Mouse (Mus musculus): ENCODE measurements around the gene Fam129a. TPM values are rescaled to one million over a fixed set of nuclear protein-coding genes. Genes with fewer than 3 reads are reported as not detected.
A peak's percentile ranks its signal among the peaks of the same experiment; 100 is the strongest.

Fam129a gene
- total RNA-seq (2021) = 10 to 100 TPM; 12.9 to 19.3 TPM

DNA sequence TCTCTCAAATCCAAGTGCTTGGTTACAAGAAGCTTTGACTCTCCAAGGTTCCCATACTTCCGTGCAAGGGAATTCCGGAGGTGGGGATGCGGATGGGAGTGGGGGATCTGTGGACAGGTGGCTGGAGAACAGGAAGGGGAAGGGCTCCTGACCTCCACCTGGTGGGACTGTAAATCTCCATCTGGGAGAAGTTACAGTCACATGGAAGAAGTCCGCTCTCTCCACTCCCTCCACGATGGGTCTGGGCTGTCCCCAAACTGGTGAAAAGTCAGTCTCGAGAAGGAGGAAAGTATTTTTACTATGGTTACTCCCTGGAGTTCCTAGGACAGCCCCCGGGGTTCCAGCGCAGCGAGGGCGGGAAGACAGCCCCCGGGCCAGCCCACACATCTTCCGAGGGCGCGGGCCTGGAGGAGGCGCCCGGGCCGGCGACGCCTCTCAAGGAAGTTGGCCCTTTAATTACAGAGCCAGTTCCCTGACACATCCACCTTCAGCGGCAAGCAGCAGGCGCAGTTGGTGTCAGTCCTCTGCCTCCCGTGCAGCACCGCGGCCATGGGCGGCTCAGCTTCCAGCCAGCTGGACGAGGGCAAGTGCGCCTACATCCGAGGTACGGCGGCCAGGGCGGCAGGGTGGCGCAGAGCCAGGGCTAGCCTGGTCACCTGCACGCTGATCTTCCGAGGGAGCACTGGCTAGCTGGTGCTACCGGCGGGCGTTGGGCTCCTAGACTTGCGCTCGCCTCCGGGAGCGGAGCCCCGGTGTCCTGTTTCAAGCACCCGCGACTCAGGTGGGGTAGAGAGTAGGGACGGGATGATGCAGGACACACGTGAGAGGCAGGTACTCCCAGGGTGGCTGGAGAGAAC is at the start of gene Fam129a:
TSS of gene Fam129a (plus strand) at position 206 of the 857 bp plus-strand sequence.
- intact Hi-C loops (cut with DNase I) = loop anchor here (5.0 kb wide), 1 partner anchor 36 kb away; no protein-coding TSS in a partner anchor
- peak; percentile 66 for DNase-seq (ENCODE audit: low spot score)

DNA sequence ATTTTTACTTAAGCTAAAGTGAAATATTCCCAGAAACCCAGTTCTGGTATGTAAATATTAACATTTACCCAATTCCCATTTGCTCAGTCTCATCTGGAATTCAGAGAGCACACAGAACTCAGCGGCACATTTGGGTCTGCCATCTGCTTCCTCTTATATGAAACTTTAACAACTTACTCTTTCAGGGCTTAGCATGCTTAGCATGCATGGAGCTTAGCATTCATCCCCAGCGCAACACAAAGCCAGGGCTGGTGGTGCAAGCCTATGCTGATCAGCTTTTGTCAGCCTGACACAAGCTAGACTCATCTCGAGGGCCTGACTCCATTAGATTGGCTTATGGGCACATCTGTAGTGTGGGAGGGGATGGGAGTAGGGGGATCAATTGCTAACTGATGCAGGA is 44.3 kb upstream of the Fam129a start:
- intact Hi-C loops (cut with DNase I) = no loop called here
- DNase-seq (ENCODE audit: low spot score) = no peak

DNA sequence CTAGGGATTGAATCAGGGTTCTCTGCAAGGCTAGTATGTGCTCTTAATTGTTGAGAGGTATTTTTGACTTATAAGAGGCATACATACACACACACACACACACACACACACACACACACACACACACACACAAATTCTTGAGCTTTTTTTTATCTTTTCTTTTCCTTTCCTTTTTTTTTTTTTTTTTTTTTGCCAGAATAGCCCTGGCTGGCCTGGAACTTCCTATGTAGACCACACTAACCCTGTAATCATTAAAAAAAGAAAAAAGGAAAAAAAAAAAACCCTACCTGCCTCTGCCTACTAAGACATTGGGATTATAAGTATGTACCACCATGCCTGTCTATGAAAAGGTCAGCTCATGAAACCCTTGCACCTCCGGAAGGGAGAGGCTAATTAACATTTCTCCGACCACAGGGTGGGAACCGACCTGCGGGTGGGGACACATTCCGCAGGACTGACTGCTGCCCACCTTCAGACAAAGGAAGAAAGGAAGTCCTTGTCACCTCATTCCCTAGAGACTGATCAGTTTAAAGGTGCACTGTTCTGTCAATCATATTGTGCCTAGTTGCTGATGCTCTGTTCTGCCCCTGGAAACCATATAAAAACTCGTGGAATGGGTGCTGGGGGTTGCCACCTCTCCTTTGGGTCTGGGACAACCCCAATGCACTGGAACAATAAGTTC is 27.0 kb upstream of the Fam129a start:
- intact Hi-C loops (cut with DNase I) = no loop called here
- no peak for DNase-seq (ENCODE audit: low spot score)

DNA sequence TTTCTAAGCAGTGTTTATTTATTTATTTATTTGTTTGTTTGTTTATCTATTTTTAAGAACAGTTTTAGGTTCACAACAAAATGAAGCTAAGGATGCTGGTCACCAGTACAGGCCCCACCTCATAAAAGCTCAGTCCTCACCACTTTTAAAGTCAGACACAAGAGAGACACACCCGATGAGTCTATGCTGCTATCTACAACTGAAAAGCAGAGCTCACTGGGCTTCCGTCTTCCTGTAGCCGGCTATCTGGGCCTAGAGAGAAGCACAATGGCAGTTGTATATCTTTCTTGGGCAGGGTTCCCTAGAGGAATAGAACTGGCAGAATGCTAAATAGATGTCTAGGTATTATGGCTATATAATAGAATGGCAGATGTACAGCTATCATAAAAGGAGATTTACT is 26.4 kb upstream of the Fam129a start:
- DNase-seq (ENCODE audit: low spot score) = no peak
- intact Hi-C loops (cut with DNase I) = no loop called here

DNA sequence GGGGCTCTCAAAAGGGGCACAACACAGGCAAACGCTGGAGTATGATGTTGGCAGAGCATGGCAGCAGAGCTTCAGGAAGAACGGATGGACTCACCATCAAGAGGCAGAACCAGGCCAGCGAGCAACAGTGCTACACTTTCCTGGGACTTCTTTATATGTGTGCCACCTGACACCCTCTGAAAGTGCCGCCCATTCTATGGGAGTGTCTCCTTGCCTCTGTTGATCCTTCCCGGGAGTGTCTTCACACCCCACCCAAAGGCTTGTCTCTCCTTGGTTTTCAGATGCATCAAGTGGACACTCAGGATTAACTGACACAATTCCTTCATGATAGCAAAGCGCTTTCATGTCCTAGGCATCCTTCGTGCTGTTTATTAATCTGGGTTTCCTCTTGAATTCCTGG is 25.4 kb upstream of the Fam129a start:
- intact Hi-C loops (cut with DNase I) = no loop called here
- no peak for DNase-seq (ENCODE audit: low spot score)

DNA sequence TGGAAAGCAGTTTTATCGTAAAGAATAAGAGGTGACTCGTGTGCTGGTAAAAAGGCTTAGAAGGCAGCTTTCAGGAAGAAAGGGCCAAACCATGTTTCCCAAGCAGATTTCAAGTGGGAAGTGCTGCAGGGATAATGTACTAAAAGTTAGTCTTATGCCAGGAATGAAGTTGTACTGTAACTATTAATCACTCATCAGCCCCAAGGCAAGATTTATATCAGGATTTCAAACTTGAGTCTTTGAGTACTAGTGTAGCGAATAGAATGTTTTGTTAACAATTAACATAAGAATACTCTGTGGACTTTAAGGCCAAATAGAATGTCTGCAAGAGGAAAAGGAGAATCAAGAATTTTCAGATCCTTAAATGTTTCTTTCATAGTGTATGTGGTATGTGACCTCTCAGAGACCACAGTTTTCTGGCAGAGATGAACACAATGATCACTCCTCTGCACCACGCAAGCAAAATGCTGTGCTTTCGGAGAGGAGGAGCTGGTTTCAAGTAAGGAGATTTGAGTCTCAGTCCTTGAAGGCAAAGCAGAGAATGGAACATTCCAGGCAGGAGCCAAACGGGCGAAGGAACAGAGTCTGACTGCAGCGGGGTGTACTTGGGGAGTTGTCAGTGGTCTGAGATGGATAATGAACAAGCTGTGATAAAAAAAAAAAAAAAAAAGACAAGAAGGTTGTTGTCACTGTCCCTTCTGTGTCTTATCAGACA is 21.9 kb upstream of the Fam129a start:
- intact Hi-C loops (cut with DNase I) = no loop called here

DNA sequence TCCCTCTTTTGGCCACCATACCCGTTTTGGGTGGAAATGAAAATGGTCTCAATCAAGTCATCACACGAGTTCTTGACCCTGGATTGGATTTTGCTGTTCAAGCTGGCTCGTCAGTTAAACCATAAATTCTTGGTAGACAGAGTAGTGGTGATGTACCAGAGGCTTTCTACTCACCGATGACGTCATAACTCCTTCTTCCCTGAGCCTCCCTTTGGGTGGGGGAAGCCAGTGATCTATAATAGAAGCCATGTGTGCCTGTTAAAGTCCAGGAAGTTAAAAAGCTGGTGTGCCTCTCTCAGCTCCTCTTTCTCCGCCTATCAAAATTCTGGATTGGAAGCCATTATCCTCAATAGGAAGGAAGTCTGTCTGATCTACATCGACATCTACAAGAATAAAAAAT is 21.2 kb upstream of the Fam129a start:
- no peak for DNase-seq (ENCODE audit: low spot score)
- intact Hi-C loops (cut with DNase I) = no loop called here

More for the DNA sequence above, 21.9 kb upstream of the Fam129a start:
- no peak for DNase-seq (ENCODE audit: low spot score)

DNA sequence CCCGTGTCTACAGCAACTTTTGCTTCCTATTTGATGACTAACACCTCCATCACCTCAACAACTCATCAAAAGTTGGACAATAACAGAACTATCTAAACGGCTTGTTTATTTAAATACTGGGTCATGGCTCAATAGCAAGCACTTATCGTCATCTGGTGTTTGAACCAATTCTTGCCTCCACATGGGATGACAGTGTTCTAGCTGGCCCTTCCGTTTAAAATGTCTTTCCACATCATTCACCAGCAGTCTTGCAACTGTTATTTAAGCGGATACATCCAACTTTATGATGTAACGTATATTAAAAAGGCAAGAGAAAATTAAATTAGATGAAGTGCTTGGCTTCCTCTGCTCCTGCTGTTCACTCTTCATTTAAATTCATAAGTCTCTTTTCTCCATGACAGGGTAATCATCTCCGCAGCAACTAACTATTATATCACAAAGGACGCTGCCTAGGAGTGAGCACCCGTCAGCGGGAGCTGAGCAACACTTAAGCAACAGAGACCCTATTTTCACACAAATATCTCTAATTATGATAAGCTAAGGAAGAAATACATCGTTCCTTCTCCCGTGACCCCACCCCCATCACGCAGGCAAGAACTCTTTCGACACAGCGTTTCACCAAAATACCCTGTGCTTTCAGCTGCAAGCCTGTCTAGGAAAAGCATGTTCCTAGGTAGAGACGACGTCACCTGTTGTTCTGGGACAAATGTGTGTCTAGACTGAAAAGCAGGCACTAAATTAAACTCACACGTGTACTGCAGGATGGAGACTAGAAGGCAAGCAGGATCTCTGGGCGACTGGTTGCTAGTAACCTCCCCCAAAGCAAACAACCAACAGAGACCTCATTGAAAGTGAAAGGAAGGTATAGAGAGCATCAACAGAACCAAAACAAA is 20.2 kb upstream of the Fam129a start:
- intact Hi-C loops (cut with DNase I) = no loop called here

DNA sequence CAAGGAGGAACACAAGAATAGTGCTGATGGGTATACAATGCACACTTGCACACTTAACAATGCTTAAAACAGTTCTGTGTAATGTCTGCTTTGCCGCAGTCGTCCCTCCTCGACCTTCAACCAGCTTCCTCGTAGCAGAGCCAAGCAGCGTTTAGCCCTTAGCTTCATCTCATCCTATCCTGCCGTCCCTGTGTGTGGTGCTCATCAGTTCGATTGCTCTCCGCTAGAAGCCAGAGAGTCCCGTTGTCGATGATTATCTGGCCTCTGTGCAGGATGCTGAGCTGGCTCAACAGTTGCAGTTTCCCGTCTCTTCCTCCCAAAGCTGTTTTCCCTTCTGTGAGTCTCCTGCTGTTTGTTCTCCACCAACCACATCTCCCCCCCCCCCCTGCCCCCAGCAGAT is 10.4 kb upstream of the Fam129a start:
- intact Hi-C loops (cut with DNase I) = no loop called here
- no peak for DNase-seq (ENCODE audit: low spot score)

More for the DNA sequence above, 20.2 kb upstream of the Fam129a start:
- DNase-seq (ENCODE audit: low spot score) = no peak

DNA sequence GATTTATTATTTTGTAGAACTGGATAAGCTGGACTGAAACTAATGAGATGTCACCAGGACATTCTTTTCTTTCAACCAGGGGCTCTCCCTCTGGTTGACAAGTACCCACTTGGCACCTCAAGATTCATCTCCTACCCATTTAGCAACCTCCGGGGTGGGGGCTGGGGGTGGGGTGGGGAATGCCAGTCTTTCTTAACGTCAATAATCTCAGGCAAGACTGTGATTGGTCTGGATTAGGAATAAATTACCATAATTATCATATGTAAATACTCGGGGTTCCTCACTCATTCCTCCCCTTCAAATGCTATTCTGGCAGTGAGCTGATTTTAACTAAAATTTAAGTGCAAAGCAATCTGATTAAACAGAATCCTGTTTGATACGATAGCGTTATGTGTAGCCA is 7.6 kb upstream of the Fam129a start:
- intact Hi-C loops (cut with DNase I) = no loop called here
- DNase-seq (ENCODE audit: low spot score) = no peak

DNA sequence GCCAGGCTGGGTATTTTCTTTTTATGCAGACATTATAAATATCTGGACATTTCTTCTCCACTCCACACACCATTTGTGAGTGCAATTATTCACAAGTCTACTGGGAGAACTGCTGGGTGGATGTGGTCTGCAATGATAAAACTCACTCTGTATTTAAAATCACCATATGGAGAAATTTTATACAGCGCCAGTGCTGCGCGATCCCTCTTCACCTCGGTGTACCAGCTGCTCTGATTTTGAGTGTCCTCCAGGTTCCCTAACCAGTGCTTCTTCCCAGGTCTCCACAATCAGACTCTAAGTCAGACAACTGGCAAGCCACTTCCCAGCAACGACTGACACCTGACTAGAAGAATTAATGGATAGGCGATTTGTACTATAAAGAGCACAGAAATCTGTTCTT is 7.1 kb upstream of the Fam129a start:
- intact Hi-C loops (cut with DNase I) = loop anchor here (1.0 kb wide), 1 partner anchor 142 kb away; no protein-coding TSS in a partner anchor

DNA sequence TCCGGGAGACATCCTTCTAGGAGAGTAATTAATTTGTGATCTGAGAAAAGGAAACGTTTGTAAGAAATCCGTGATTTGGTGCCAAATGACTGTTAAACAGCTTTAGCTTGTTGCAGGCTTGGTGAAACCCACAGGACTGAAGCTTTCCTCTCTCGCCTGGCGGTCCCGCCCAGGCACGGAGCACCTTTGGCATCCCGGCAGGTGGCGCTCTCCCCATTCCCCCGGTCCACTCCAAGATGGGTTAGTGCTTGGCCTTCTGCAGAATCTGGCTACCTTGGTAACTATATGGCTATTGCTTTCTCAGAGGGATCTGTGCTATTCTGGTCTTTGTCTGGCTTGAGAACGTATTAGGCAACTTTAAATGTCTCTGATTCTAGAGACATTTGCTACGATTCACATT is 6.6 kb upstream of the Fam129a start:
- DNase-seq (ENCODE audit: low spot score) = peak; percentile 61
- intact Hi-C loops (cut with DNase I) = loop anchor here (1.0 kb wide), 1 partner anchor 142 kb away; no protein-coding TSS in a partner anchor

More for the DNA sequence above, 7.1 kb upstream of the Fam129a start:
- DNase-seq (ENCODE audit: low spot score) = no peak

DNA sequence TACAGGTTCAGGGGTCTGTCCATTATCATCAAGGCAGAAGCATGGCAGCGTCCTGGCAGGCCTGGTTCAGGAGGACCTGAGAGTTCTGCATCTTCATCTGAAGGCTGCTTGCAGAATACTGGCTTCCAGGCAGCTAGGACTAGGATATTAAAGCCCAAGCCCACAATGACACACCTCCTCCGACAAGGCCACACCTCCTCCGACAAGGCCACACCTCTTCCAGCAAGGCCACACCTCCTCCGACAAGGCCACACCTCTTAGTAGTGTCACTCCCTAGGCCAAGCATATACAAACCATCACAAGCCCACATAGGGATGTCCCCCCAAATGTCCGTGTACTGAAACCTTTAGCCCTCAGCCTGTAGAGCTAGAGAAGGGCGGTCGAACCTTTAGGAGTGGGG is 2.3 kb upstream of the Fam129a start:
- intact Hi-C loops (cut with DNase I) = no loop called here
- DNase-seq (ENCODE audit: low spot score) = no peak

DNA sequence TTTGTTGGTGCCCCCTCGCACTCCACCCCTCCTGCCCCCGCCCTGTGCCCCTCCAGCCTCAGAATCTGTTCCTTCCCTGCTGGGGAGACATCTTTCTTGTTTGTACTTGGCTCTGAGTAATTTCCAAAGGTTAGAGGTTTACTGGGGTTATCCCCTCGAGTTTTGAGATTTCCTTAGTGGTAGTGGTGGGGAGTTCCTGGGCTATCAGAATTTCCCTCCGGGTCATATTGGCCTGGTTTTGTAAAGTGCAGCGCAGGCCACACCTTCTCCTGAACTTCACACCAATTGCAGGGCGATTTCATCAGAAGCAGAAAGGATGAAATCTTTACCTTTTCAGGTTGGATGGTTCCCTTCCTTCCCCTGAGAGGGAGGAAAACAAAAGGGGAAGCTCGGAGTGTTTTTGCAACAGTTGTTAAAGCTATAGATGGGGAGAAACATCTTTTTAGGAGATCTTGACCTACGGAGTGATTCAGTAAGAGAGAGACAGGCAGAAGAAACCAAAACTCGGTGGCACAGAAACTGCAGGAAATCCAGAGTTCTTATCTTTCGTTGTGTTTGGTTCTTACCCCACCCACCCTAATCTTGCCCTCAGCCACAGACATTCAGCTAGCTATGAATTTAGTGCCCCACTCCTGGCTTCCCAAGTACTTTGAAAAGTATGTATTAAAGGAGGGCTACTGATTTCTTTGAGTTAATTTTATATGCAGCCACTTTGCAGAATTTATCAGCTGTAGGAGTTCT is 1.0 kb downstream of the Fam129a start:
- no peak for DNase-seq (ENCODE audit: low spot score)
- intact Hi-C loops (cut with DNase I) = loop anchor here (5.0 kb wide), 1 partner anchor 35 kb away; no protein-coding TSS in a partner anchor

DNA sequence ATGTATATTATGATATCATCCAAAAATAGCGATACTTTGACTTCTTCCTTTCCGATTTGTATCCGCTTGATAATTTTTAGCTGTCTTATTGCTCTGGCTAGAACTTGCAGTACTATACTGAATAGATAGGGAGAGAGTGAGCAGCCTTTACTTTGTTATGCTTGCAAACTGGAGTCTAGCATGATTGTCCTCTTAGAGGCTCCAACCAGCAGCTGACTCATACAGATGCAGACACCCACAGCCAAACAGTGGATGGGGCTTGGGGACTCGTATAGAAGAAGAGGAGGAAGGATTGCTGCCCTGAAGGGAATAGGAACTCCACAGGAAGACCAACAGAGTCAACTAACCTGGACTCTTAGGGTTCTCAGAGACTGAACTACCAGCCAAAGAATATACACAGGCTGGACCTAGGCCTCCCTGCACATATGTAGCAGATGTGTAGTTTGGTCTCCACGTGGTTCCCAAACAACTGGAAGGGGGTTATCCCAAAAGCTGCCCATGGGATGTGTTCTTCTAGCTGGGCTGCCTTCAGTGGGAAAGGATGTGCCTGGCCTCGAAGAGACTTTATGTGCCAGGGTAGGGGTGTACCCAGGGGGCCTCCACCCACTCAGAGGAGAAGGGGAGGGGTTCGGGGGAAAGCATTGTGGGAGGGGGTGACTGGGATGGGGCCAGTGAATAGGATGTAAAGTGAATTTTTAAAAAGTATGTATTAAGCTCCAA is 1.8 kb downstream of the Fam129a start:
- DNase-seq (ENCODE audit: low spot score) = no peak
- intact Hi-C loops (cut with DNase I) = loop anchor here (5.0 kb wide), 1 partner anchor 35 kb away; no protein-coding TSS in a partner anchor

DNA sequence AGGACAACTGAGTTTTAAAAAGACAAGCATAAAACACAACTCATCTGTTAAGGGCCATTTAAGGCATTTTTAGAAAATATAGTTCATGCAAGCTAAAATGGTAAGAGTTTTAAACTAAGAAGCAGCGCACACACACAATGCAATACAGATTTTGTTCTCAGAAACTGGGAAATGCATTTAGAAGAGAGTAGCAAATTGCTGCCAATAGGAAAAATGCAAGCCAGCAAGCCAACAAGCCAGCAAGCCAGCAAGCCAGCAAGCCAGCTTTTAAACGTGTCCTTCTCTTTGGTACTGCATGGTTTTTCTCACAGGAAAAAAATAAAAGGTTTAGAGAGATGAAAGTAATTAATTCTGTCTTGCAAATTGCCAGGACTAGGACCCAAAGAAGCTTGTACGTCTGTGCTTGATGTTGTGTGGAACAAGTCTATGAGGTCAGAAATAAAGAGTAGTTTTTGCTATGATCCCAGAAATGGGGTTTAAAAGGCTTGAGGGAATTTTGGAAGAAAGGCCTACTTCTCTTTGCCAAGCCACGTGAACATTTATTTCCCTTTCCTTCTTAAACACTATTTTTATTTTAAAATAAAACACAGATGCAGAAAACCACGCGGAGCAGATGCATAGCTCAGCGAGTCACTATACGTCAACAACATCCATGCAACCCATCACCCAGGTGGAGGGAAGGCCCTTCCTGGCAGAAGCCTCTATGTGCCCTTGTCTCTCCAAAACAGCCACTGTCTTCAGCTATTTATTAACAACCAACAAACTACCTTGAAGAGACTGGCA is 9.4 kb downstream of the Fam129a start:
- no peak for DNase-seq (ENCODE audit: low spot score)
- intact Hi-C loops (cut with DNase I) = no loop called here

DNA sequence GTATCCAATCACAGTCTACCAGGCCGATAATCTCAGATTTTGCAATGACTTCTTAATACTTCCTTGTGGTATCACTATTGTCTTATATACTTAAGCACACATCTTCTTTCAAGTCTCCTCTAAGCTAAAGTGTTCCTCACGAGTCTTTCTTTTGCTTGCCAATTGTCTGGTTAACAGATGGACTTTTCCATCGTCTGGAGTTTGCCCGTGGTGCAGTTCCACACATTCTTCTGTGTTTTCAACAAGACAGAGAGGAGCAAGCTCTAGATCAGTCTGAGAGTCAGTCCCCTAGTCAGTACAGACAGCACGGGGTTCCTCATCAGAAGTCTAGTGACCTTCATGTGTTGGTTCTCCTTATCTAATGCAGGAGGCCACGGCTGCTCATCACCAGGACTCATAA is 10.5 kb downstream of the Fam129a start:
- no peak for DNase-seq (ENCODE audit: low spot score)
- intact Hi-C loops (cut with DNase I) = no loop called here
